Mouse (Mus musculus) CH12.LX (cell line): ENCODE results near the gene Ddo. TPM values are rescaled to one million over a fixed set of nuclear protein-coding genes. Genes with fewer than 3 reads are reported as not detected.

Experiments
- DNase-seq: peaks from one replicate; pipeline ENCODE4 v3.0.0-alpha.2; 2013; ENCODE audit errors: extremely low read depth
- H3K27ac ChIP-seq: 2 replicates; pipeline ENCODE4 v1.5.1; 2012; ENCODE audit warnings: low read depth, mild to moderate bottlenecking, control low read depth, moderate library complexity; ENCODE audit not compliant: insufficient read depth
- H3K27me3 ChIP-seq: replicated peaks from 2 replicates; pipeline ENCODE3; 2012; ENCODE audit warnings: inconsistent platforms
- H3K36me3 ChIP-seq, 2 experiments: replicated peaks in 1 of 2; 2 replicates each; pipeline versions ENCODE3 to v1.6.1; 2012; ENCODE audit warnings: inconsistent platforms in 1 of 2, low read length in 1 of 2, mild to moderate bottlenecking in 1 of 2, mixed read lengths in 1 of 2, moderate library complexity in 1 of 2; ENCODE audit not compliant: control insufficient read depth in 1 of 2, insufficient read depth in 1 of 2
- H3K4me1 ChIP-seq, 2 experiments: 2 replicates each; pipeline ENCODE4 v1.6.1; 2012; ENCODE audit warnings: inconsistent platforms in 1 of 2, moderate library complexity in 1 of 2; ENCODE audit not compliant: insufficient read depth in 2 of 2, control insufficient read depth in 1 of 2
- H3K4me2 ChIP-seq: 2 replicates; pipeline ENCODE4 v1.6.1; 2012; ENCODE audit warnings: low read depth, mild to moderate bottlenecking, control low read depth; ENCODE audit not compliant: poor library complexity, insufficient read depth, severe bottlenecking
- H3K4me3 ChIP-seq, 3 experiments: fragments of 150-350 bp in 1 of 3; sonication (generic) in 1 of 3; replicated peaks in 1 of 3; 2 replicates each; pipeline versions ENCODE3 to v1.5.1; 2011 to 2012; ENCODE audit warnings: low read depth in 2 of 3, low read length in 2 of 3, mild to moderate bottlenecking in 2 of 3, moderate library complexity in 2 of 3, control low read depth in 1 of 3, improper control_type of control experiment in 1 of 3, inconsistent platforms in 1 of 3, mixed read lengths in 1 of 3; ENCODE audit not compliant: poor library complexity in 1 of 3
- H3K79me2 ChIP-seq: replicated peaks from 2 replicates; pipeline ENCODE4 v1.6.1; 2012; ENCODE audit warnings: mild to moderate bottlenecking, moderate library complexity; ENCODE audit not compliant: control insufficient read depth, poor library complexity, insufficient read depth, severe bottlenecking; ENCODE audit errors: extremely low read depth
- H3K9ac ChIP-seq: 2 replicates; pipeline ENCODE4 v1.6.1; 2012; ENCODE audit warnings: low read depth, mild to moderate bottlenecking, control low read depth, moderate library complexity; ENCODE audit not compliant: insufficient read depth
- H3K9me3 ChIP-seq: replicated peaks from 2 replicates; pipeline ENCODE3; 2012; ENCODE audit warnings: low read length, inconsistent platforms, mixed read lengths
- CHD1 ChIP-seq: IDR thresholded peaks from 2 replicates; pipeline ENCODE4 v1.6.1; 2012; ENCODE audit warnings: low read depth, low read length, improper control_type of control experiment, inconsistent platforms
- CHD2 ChIP-seq: IDR thresholded peaks from 2 replicates; pipeline ENCODE4 v1.6.1; 2011; ENCODE audit warnings: low read length, improper control_type of control experiment
- CTCF ChIP-seq, 2 experiments: IDR thresholded peaks in 1 of 2; conservative IDR thresholded peaks in 1 of 2; 2 replicates each; pipeline ENCODE4 v1.5.1; 2011 to 2012; ENCODE audit warnings: low read depth in 2 of 2, low read length in 2 of 2, improper control_type of control experiment in 1 of 2, inconsistent platforms in 1 of 2, mild to moderate bottlenecking in 1 of 2, moderate library complexity in 1 of 2
- E2F4 ChIP-seq: IDR thresholded peaks from 2 replicates; pipeline ENCODE4 v1.6.1; 2011; ENCODE audit warnings: low read depth, low read length, improper control_type of control experiment; ENCODE audit not compliant: insufficient replicate concordance
- ELF1 ChIP-seq: IDR thresholded peaks from 2 replicates; pipeline ENCODE4 v1.6.1; 2014; ENCODE audit warnings: low read depth, mild to moderate bottlenecking, inconsistent platforms, low read length, improper control_type of control experiment
- EP300 ChIP-seq: IDR thresholded peaks from 2 replicates; pipeline ENCODE4 v1.6.1; 2011; ENCODE audit warnings: low read length, improper control_type of control experiment
- GABPA ChIP-seq: IDR thresholded peaks from 2 replicates; pipeline ENCODE4 v1.6.1; 2012; ENCODE audit warnings: low read depth, low read length, improper control_type of control experiment, inconsistent platforms; ENCODE audit not compliant: insufficient replicate concordance
- IRF4 ChIP-seq: IDR thresholded peaks from 2 replicates; pipeline ENCODE4 v1.6.1; 2014; ENCODE audit warnings: low read depth, mild to moderate bottlenecking, inconsistent platforms, low read length, improper control_type of control experiment
- JUN ChIP-seq: IDR thresholded peaks from 2 replicates; pipeline ENCODE4 v1.6.1; 2011; ENCODE audit warnings: low read depth, mild to moderate bottlenecking, low read length, improper control_type of control experiment, moderate library complexity; ENCODE audit not compliant: insufficient read depth
- JUND ChIP-seq: conservative IDR thresholded peaks from 2 replicates; pipeline ENCODE4 v1.6.1; 2011; ENCODE audit warnings: low read depth, low read length, improper control_type of control experiment
- KAT2A ChIP-seq: IDR thresholded peaks from 2 replicates; pipeline ENCODE4 v1.6.1; 2012; ENCODE audit warnings: low read length, improper control_type of control experiment, inconsistent platforms; ENCODE audit not compliant: insufficient replicate concordance
- MAFK ChIP-seq: IDR thresholded peaks from 2 replicates; pipeline ENCODE4 v1.6.1; 2011; ENCODE audit warnings: low read length, improper control_type of control experiment; ENCODE audit not compliant: insufficient replicate concordance
- MAX ChIP-seq: IDR thresholded peaks from 2 replicates; pipeline ENCODE4 v1.6.1; 2011; ENCODE audit warnings: low read length, improper control_type of control experiment
- MXI1 ChIP-seq: IDR thresholded peaks from 2 replicates; pipeline ENCODE4 v1.6.1; 2011; ENCODE audit warnings: mild to moderate bottlenecking, low read depth, low read length, improper control_type of control experiment
- NELFE ChIP-seq: IDR thresholded peaks from 2 replicates; pipeline ENCODE4 v1.6.1; 2011; ENCODE audit warnings: low read depth, low read length, improper control_type of control experiment
- PAX5 ChIP-seq: IDR thresholded peaks from 2 replicates; pipeline ENCODE4 v1.6.1; 2012; ENCODE audit warnings: low read length, inconsistent platforms, mixed read lengths
- POLR2AphosphoS2 ChIP-seq: IDR thresholded peaks from 2 replicates; pipeline ENCODE4 v1.6.1; 2011; ENCODE audit warnings: low read depth, low read length, improper control_type of control experiment
- SMC3 ChIP-seq: IDR thresholded peaks from 2 replicates; pipeline ENCODE4 v1.6.1; 2011; ENCODE audit warnings: low read depth, low read length, improper control_type of control experiment
- TCF12 ChIP-seq: IDR thresholded peaks from 2 replicates; pipeline ENCODE4 v1.6.1; 2014; ENCODE audit warnings: low read depth, mild to moderate bottlenecking, inconsistent platforms, low read length, improper control_type of control experiment
- UBTF ChIP-seq: IDR thresholded peaks from 2 replicates; pipeline ENCODE4 v1.6.1; 2012; ENCODE audit warnings: low read depth, mild to moderate bottlenecking, inconsistent platforms, low read length, improper control_type of control experiment, moderate library complexity
- USF1 ChIP-seq: IDR thresholded peaks from 2 replicates; pipeline ENCODE4 v1.6.1; 2014; ENCODE audit warnings: low read depth, mild to moderate bottlenecking, inconsistent platforms, low read length, improper control_type of control experiment
- ZC3H11A ChIP-seq: IDR thresholded peaks from 2 replicates; pipeline ENCODE4 v1.6.1; 2012; ENCODE audit warnings: low read depth, mild to moderate bottlenecking, inconsistent platforms, low read length, improper control_type of control experiment
- ZKSCAN1 ChIP-seq: IDR thresholded peaks from 2 replicates; pipeline ENCODE4 v1.6.1; 2012; ENCODE audit warnings: low read depth, inconsistent platforms, low read length, improper control_type of control experiment, borderline replicate concordance
- ZNF384 ChIP-seq: IDR thresholded peaks from 2 replicates; pipeline ENCODE4 v1.6.1; 2012; ENCODE audit warnings: low read depth, low read length, improper control_type of control experiment, inconsistent platforms
- dilution Hi-C: fragments of 300-500 bp; cut with MboI; formaldehyde crosslinking; loops from 2 replicates; pipeline ENCODE4 v1.14.3; 2020; ENCODE audit warnings: low sequenced_read_pairs; ENCODE audit not compliant: extremely low pct_unique_long_range_greater_than_20kb, extremely low pct_ligation_motif_present
- in situ Hi-C: fragments of 300-500 bp; cut with MboI; formaldehyde crosslinking; loops from 3 replicates; pipeline ENCODE4 v1.14.3; 2019; ENCODE audit warnings: low sequenced_read_pairs, low pct_ligation_motif_present, low pct_unique_long_range_greater_than_20kb, mixed read lengths
- polyA plus RNA-seq: library from polyadenylated mRNA; unstranded; fragments of >175 nt; gene quantifications from 2 replicates; pipeline ENCODE4 v1.2.1, GENCODE M21; 2012; ENCODE audit warnings: low read depth; ENCODE audit not compliant: insufficient read length
- total RNA-seq, 2 experiments: library from RNA; depleted of rRNA; stranded (reverse); fragments of 300-350 nt in 1 of 2; fragments of >200 nt in 1 of 2; gene quantifications; 2 replicates each; pipeline ENCODE4 v1.2.3; 2012 to 2014

The Ddo gene
- total and polyA plus RNA-seq, 3 experiments, result not detected

DNA sequence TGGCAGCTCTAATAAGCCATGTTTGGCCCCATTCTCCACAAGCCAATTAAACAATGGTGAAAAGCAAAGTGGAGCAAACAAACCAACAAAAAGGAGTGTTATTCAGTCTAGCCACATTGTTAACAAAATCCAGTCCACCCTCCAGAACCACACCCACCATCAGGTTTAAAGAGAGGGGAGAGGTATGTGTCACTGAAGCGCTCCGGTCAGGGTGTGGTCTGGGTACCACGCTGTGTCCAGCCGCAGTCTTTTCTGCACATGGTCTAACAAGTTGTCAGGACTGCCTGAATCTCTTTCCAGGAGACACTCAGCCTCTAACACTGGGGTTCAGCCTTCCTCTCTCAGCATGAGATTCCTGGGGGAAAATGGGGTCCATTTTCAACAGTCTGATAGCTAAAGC lies 10.6 kb downstream of the Ddo start:
- dilution Hi-C loops, result no loop called here
- peaks cover 3% of the 10 kb centered on the region for H3K9me3 ChIP-seq
- DNase-seq, result no peak
- TF ChIP-seq JUN (no peak), CTCF (conservative IDR thresholded peaks at IDR 0.05 in 1 of 2, IDR thresholded peaks at IDR 0.05 in 1 of 2; ENCODE audit: low read depth in 2 of 2, low read length in 2 of 2) (no peak), KAT2A (no peak), MXI1 (no peak), ZKSCAN1 (no peak), ZNF384 (no peak), POLR2AphosphoS2 (no peak), MAX (no peak), GABPA (no peak), JUND (no peak), MAFK (no peak), CHD2 (no peak), UBTF (no peak), ELF1 (no peak), NELFE (no peak), IRF4 (no peak), USF1 (no peak)
- TF ChIP-seq, all 38 proteins: peak for 0
- H3K27me3 ChIP-seq, result no peaks in the 10 kb centered on the region
- no peak overlapping the region for H3K4me3 ChIP-seq
- H3K27ac ChIP-seq, result no peak overlapping the region
- peaks cover 2 to 29% of the 10 kb centered on the region in 2 experiments; a peak in 3 of 4 replicates for H3K4me1 ChIP-seq
- H3K79me2 ChIP-seq, result no peaks in the 10 kb centered on the region
- H3K9ac ChIP-seq, result no peak overlapping the region
- H3K4me2 ChIP-seq, result no peak overlapping the region
- in situ Hi-C loops, result no loop called here
- H3K36me3 ChIP-seq, result no peaks in the 10 kb centered on the region

- no peak overlapping the region for H3K4me2 ChIP-seq
- H3K27ac ChIP-seq, result no peak overlapping the region
- H3K79me2 ChIP-seq, result no peaks in the 10 kb centered on the region
- H3K9ac ChIP-seq, result no peak overlapping the region
- no peaks in the 10 kb centered on the region for H3K27me3 ChIP-seq
- in situ Hi-C loops, result no loop called here
- TF ChIP-seq JUN (no peak), EP300 (no peak), CHD1 (no peak), CTCF (conservative IDR thresholded peaks at IDR 0.05 in 1 of 2, IDR thresholded peaks at IDR 0.05 in 1 of 2; ENCODE audit: low read depth in 2 of 2, low read length in 2 of 2) (no peak), E2F4 (no peak), TCF12 (no peak), PAX5 (no peak), ZC3H11A (no peak), MAFK (no peak), SMC3 (no peak), CHD2 (no peak), ZKSCAN1 (no peak), KAT2A (no peak)
- H3K4me3 ChIP-seq, result no peak overlapping the region
- no peak for DNase-seq
- peaks cover 3% of the 10 kb centered on the region for H3K9me3 ChIP-seq
- no peaks in the 10 kb centered on the region for H3K36me3 ChIP-seq
- dilution Hi-C loops, result no loop called here
- peaks cover 2 to 22% of the 10 kb centered on the region in 2 experiments; a peak in 3 of 4 replicates for H3K4me1 ChIP-seq
Measured at GRCm38 (mm10) chr10:40641901-40642300, 12.1 kb downstream of the Ddo start.
